Mouse (Mus musculus) heart, adult 2 months (tissue): ENCODE data around the gene Meis2.

Source experiments
- CTCF ChIP-seq: fragments of 200-600 bp; IDR thresholded peaks from 2 replicates; pipeline ENCODE4 v1.8.1; 2022; ENCODE audit warnings: antibody characterized with exemption, mild to moderate bottlenecking, moderate library complexity
- EP300 ChIP-seq: fragments of 200-500 bp; IDR thresholded peaks from 2 replicates; pipeline ENCODE4 v1.6.1; 2011; ENCODE audit warnings: low read depth, low read length, control low read depth; ENCODE audit not compliant: insufficient read depth
- POLR2A ChIP-seq: fragments of 200-500 bp; IDR thresholded peaks from 2 replicates; pipeline ENCODE4 v1.6.1; 2011; ENCODE audit warnings: mild to moderate bottlenecking, low read depth, low read length, control low read depth; ENCODE audit not compliant: insufficient read depth

- no peak for TF ChIP-seq CTCF
- no peak for TF ChIP-seq POLR2A
- TF ChIP-seq EP300, result no peak
These were observed 7.8 kb upstream of the Meis2 start for GRCm38 (mm10) chr2:116073311-116073904.
